Mouse (Mus musculus) kidney, adult 11 months (tissue): ENCODE measurements around the gene Atp5d.

Experiments used
- DNase-seq: peaks from one replicate; pipeline ENCODE4 v3.0.0; 2022

Atp5d gene

DNA sequence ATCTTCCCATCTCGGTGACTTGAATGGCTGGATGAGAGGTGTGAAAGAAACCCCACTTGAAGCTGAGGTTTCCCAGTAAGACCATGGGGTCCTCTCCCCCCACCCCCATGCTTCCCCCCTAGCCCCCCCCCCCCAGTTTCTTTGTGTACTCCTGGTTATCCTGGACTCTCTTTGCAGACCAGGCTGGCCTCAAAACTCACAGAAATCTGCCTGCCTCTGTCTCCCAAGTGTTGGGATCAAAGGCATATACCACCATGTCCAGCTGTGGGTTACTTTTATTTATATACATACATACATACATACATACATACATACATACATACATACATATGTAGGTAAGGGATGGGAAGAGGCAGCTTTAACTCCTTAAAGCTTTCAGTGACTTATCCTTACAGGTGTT, 30.6 kb downstream of the Atp5d start:
- DNase-seq = no peak

DNA sequence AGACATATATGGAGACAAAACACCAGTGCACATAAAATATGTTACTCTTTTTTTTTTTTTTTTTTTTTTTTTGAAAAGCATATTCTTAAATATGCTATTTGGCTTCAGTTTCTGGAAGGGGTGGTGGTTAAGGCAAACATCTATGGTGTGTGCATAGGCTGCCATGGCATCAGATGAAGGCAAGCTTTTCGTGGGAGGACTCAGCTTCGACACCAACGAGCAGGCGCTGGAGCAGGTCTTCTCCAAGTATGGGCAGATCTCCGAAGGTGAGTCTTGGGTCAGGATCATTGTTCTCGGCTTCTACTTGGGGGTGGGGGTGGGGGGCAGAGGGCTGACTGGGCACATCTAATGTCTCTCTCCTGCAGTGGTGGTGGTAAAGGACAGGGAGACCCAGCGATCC, 31.2 kb downstream of the Atp5d start:
- DNase-seq = no peak

DNA sequence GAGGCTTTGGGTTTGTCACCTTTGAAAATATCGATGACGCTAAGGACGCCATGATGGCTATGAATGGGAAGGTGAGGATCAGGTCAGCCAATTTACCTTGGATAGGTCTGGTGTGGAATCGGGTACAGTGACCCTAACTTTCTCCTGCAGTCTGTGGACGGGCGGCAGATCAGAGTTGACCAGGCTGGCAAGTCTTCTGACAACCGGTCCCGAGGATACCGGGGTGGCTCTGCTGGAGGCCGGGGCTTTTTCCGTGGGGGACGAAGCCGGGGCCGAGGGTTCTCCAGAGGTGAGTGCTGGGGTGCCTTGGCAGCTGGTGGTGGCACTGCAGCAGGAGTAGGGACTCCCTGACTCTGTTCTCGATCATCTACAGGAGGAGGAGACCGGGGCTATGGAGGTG, 31.6 kb downstream of the Atp5d start:
- no peak for DNase-seq

DNA sequence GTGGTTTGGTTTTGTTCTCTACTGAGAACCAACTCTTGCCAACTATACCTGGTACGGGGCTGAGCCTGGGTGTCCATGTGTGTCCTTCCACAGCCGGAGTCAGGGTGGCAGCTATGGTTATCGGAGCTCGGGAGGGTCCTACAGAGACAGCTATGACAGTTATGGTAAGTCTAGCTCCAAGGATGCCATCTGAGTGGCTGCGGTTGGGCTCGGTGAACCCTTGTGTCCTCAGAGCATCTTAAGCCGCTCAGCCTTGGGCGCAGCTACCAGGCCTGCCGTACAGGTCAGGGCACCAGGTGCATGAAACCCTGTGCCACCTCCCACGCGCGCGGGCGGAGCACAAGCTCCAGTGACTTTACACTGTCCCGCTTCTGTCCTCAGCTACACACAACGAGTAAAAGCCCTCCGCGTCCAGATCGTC, 32.2 kb downstream of the Atp5d start:
- DNase-seq = peak; percentile 31

DNA sequence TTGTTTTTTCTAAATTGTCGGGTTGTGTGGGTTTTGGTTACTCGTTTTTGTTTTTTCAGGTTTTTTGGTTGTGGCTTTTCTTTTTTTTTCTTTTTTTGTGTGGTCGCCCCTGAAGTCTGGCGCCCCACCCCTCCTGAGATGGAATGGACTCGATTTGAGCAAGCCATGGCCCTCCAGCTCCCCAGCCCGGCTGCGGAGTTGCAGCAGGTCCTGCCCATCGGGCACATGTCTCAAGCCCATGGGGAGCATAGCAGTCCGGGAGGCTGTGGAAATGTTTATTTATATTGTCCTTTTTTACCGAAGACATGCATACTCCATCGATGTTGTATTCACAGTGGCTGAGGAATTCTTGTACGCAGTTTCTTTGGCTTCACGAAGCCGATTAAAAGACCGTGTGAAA, 32.8 kb downstream of the Atp5d start:
- no peak for DNase-seq

DNA sequence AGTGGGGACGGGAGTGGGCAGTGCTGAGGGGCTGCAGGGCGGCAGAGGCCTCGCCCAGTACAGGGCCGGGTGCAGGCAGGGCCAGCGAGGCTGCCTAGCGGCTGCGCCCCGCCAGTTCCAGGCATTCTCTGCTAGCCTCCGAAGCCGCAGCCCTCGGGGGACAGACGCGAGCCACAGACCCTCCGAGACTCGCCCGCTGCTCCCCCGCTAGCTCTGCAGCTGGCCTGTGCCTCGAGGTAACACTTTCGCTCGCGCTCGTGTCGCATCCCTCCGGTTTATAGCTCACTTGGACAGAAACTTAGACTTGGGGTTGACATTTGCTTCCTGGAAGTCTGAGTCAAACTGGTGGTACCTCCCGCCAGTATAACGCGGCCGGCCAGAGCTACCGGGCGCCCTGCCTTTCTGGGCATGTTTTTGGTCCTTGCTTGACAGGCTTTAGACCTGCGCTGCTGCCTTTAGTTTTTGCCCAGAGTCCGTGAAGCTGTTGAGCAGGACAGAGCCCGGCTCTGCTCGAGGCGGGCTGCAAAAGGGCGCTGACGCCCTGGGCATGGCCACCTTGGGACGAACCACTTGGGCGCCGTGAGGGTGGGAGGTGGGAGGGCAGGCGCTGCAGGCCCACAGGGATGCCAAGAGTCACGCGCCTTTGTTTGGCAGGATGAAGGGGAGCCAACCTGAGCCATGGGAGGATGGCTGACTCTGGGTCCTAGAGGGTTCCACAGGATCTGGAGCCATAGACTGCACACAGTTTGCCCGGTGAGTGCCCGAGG, 33.5 kb downstream of the Atp5d start:
- peak; percentile 33 for DNase-seq

DNA sequence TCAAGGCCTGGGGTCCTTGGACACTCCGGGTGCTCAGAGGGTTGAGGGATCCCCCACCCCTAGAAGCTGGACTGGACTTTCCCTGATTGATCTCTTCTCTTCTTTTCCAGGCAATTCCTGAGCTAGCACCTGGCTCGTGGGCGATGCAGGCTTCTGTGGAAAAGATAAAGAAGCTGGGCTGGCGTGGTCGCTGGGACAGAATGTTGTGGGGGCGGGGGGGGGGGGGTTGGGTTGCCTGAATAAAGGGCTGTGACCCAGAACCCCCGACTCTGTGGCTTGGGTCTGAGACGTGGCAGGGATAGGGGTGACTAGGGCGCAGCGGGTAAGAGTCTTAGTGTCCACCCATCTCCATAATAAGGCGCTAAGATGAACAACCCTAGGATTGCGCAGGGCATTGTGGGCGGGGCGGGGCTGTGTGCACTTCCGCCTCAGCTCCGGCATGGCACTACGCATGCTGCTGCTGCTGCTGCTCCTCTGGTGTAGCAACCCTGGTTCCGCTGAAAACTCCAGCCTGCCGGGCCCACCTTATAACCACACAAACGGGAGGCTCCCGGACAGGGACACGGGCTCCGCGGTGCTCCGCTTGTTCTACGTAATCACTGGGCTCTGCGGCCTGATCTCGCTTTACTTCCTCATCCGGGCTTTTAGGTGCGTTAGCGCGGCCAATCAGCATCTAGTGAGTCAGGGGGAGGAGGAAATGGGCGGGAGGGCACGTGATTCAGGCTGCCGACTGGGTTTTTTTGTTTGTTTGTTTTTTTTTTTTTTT, 34.3 kb downstream of the Atp5d start, which contains the start of gene 1600002K03Rik:
TSS of gene 1600002K03Rik (plus strand) at position 418 of the 766 bp plus-strand sequence.
- peak; percentile 91 for DNase-seq

DNA sequence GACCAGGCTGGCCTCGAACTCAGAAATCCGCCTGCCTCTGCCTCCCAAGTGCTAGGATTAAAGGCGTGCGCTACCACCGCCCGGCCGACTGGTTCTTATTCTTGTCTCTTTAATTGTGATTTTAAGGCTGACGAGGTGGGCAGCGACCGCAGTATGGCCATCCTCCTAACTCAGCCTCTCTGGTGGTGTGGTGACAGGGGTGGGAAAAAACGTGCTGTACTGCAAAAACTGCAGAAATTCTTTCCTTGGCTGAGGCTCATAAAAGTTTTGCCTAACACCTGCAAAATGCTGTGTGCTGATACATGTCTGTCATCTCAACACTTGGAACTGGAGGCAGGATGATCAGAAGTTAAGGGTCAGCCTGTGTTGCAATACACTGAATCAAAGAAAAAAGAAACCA, 34.9 kb downstream of the Atp5d start:
- DNase-seq = no peak

DNA sequence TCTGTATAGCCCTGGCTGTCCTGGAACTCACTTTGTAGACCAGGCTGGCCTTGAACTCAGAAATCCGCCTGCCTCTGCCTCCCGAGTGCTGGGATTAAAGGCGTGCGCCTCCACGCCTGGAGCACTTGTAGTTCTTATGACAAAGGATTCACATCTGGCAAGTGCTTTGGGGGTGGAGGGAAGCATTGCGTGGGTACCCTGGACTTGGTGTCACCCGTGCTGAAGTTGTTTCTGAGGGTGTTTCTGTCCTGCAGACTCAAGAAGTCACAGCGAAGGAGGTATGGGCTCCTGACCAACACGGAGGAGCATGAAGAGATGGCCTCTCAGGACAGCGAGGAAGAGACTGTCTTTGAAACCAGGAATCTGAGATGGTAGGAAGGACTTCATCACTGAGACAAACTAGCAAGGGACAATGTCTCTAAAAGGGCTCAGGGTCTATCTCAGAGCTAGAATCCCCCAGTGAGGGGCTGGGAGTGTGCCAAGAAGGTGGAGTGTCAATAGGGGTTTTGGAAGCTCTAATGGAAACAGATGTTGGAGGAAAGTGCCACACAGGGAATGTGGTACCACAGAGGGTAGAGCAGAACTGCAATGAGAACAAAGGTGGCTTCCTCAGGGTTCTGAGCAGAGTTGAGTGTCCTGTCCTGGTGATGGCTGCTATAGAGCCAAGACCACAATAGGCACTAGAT, 35.7 kb downstream of the Atp5d start:
- DNase-seq = no peak

DNA sequence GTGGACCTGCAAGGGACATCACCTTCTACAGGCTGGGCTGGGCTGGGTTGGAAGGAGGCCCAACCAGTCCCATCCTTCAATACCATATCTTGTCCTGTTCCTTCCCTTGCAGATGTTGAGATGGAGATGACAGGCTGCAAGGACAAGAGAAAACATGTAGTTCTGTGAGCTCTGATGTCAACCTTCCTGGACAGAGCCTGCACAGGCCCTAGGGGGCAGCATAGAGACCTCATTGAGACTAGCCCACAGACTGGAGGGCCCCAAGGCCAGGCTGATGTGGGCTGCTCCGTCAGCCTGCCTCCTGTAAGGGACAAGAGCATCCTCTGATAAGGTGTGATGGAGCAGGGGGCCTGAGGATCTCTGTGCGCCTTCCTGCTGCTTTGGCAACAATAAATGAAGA, 36.3 kb downstream of the Atp5d start:
- peak; percentile 31 for DNase-seq

DNA sequence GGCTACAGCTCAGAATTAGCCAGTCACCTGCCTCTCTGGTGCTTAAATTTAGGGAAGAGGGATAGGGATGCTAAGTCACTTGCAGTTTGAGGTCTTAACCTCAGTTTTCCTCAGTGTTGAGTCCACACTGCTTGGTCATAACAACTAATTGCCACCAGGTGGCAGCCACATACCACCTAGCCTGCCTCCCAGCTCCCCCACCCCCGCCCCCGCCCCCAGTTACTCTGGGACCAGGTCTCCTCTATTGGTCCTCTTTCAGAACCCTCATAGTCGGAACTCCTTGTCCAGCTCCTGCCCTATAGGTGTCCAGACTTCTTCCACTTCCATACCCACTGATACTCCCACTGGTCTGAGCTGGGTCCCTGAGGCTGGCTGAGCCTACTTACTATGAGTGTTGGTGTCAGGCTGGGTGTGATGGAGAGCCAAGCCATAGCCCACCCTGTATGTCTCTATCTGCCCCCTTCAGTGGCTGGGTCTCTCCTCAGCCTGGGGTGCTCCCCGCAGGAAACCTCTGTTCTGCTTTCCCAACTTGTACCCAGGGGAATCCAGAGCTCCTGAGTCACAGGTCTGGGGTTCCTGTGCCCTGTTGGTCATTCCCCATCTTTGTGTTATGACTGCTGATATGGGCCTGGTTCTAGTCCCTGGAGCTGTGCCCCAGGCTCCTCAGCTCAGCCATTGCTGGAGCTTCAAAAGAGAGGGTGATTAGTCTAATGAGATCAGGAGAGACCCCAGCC, 37.3 kb downstream of the Atp5d start:
- no peak for DNase-seq

DNA sequence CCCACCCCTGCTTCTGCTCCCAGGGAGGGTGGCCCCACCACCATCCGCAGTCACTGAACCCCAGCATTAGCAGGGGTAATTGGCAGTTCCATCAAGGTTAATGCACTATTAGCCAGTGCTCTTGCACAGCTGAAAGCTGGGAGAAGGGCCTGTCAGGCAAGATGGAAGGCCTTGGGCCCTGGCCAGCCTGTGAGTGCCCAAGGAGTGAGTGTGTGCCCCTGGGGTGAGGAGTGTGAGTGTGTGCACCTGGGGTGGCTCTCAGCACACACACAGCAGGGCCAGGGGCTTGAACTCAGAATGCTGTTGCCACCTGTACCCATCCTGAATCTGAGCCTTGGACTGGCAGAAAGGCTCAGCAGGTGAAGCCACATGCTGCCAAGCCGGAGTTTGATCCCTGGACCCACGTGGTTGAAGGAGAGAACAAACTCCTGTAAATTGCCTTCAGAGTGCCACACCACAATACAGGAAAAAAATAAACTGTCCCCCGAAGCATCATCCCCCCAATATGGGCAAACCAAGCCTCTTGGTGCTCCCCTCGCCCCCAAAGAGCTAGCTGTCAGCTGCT, 37.9 kb downstream of the Atp5d start:
- no peak for DNase-seq

DNA sequence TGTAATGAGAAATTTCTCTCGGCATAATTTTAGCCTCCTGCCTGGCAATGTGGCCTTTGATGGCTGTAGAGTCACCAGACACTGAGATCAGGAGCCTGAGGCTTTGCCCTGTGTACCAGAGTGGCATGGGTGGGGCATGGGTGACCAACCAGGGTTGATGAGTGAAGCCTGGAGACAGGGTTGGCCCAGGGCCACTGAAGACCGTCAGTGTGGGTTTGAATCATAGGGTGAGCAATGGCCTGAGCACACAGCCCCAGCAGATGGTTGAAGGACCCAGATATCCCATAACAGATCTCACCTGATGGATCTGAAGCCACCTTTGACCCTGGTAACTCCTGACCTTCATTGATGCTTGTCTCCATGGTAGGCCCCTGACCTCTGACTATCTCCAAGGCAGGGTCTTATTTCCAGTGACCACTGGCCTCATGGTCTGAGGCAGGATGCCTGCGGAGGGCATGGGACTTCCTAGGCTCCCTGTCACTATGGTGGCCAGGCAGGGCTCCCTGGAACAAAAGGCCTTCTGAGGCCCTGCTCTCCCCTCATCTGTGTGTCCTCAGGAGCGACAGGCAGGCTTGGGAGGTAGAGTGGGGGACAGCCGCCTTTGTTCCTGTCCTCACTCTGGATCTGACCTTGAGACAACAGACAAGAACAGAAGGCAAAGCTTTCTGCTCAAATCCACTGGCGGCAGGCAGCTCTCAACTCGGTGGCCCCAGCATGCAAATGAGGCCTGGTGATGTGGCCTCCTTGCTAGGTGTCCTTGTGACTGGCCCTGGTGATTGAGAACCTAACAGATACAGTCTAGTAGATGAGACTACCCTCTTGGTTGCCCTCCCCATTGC, 39.2 kb downstream of the Atp5d start:
- no peak for DNase-seq

DNA sequence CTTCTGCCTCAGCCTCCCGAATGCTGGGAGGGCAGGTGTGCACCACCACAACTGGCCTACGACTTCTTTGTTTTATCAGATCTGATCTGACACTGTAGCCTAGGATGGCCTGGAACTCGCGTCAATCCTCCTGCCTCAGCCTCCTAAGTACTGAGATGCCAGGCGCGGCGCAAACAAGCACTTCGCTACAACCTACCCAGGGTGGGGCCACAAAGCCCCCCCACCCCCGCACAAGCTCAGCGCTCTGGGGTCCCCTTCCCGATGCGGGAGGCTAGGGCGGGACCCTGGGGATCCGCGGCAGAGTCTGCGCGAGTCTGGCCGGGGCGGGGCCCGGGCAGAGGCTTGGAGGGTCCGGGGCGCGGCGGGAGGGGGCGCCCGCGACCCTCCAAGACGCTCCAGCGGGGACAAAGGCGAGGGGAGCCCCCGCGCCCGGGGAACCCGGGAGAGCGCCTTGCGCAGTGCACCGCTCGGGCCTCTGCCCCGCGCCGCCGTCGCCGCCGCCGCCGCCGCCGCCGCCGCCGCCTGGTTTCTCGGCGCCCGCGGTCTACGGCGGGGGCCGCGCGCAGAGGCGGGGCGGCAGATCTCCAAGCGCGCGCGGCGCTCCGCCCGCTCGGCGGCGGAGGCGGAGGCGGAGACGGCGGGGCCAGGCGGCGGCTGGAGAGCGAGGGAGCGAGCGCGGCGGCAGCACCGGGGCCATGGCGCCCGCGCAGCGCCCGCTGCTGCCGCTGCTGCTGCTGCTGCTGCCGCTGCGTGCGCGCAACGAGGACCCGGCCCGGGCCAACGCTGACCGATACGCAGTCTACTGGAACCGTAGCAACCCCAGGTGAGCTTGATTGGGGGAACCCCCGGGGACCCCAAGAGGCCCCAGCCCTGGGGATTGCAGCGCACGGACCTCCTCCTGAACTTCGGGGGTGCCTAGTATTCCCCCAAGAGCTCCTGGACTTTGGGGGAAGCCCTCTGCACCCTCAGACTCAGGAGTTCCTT, 40.9 kb downstream of the Atp5d start, which contains the start of gene Efna2:
TSS of gene Efna2 (plus strand) at position 415 of the 984 bp plus-strand sequence.
- no peak for DNase-seq

DNA sequence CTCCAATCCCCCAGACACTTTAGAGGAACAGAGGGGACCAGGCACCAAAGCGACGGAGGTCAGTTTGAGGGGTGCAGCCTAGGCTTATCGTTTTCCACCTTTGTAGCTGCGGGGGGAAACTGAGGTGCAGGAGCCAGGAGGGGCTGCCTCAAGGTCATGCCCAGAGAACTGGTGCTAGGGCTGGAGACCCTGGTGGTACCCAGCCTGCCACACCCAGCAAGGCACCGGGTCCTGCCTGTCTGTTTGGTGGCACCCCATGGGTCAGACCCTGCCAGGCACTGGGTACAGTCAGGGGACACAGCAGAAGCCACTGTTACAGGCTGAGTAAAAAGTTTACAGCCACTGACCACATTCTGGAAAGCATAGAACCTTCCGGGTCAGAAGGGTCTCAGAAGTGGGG, 41.9 kb downstream of the Atp5d start:
- DNase-seq = no peak

DNA sequence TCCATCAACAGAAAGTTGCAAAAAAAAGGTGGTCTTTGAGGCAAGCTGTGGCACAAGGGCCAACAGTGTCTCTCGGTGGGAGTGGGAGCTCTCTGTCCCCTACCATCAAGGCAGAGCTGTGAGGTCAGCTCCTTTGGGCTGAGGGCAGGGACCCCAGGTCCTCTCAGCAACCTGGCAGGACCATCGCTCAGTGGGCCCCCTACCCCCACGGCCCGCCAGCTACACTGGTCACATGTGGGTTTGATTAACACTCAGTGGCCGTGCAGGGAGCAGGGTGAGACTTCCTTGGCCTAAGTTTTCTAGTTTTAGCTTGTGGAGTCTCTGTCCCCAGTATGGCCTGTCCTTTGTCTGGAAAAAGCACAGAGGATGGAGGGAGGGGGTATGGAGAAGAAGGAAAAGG, 42.4 kb downstream of the Atp5d start:
- DNase-seq = no peak

DNA sequence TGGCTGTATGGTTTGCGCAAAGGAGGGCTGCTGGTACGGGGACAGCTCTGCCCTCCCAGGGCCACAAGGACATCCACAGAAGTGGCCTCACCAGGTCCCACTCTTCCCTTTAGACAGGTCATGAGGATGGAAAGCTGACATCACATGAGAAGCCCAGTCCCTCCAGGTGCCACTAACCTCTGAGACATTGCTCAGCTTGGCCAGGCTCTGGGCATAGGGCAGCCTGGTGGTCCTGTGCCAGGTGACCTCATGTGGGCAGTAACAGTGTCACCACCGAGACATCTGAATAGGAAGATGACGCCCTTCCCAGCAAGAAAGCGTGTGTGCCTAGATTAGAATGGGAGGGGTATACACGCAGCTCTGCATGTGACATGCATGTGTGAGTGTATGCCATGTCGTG, 44.1 kb downstream of the Atp5d start:
- no peak for DNase-seq

DNA sequence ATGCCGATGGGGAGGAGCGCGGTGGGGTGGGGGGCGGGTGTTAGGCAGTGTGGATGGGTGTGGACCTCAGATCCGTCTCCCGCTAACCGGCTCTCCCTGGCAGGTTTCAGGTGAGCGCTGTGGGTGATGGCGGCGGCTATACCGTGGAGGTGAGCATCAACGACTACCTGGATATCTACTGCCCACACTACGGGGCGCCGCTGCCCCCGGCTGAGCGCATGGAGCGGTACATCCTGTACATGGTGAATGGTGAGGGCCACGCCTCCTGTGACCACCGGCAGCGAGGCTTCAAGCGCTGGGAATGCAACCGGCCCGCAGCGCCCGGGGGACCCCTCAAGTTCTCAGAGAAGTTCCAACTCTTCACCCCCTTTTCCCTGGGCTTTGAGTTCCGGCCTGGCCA, 48.2 kb downstream of the Atp5d start:
- DNase-seq = no peak

DNA sequence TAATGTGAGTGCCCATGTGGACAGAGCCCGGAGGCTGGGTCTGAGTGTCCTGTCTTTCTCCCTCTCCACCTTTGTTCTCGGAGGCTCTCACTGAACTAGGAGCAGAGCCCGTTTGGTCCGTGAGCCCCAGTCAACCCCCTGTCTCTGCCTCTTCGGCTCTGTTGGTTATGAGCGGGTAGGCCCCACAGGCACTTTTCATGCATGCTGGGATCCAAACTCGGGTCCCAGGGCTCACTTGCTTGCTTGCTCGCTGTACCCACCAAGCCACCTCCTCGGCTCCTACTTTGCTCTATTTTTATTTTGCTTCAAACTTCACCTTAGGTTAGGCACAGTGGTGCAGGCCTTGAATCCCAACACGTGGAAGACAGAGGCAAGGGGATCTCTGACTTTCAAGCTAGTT, 49.3 kb downstream of the Atp5d start:
- DNase-seq = no peak

DNA sequence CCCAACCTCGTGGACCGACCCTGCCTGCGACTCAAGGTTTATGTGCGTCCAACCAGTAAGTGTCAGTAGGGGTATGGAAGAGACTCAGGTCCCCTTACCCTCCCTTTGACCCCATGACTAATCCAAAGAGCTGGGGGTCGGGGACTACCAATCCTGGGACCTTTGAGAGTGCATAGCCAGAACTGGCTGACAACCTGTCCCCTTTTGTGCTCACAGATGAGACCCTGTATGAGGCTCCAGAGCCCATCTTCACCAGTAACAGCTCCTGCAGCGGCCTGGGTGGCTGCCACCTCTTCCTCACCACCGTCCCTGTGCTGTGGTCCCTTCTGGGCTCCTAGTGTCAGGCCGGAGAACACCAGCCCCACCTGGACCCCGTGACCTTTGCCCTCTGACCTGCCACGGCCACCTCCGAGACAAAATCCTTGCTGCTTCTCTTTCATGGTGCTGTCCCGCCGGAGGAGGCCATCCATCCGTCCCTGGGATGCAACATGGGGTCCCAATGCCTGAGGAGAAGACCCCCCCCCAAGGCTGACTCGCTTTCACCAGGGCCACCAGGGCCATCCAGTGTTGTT, 50.1 kb downstream of the Atp5d start:
- DNase-seq = no peak
